Mouse (Mus musculus): ENCODE results near the gene Vmn1r104.
"Not testable (repeated sequence)": the region's sequence is repeated elsewhere in the genome, so short reads cannot be mapped to it uniquely, and the experiment has no call there.

Gene Vmn1r104

GRCm38 (mm10) chr7:20533537-20533936 lies at the start of gene Vmn1r104:
Vmn1r104 (plus strand) TSS chr7:20533837.
- DNase-seq (ENCODE audit: low spot score in 2 of 2), result not testable (repeated sequence)

GRCm38 (mm10) chr7:20510434-20510833 lies 23.2 kb upstream of the Vmn1r104 start, which contains the start of gene Vmn1r103:
Vmn1r103 (minus strand) TSS chr7:20510534.
- not testable (repeated sequence) for DNase-seq (ENCODE audit: low spot score in 2 of 2)

GRCm38 (mm10) chr7:20545657-20546056 lies 12.0 kb downstream of the Vmn1r104 start, which contains the start of gene Gm5726:
Gm5726 (minus strand) TSS chr7:20545757.
- DNase-seq (ENCODE audit: low spot score in 2 of 2), result not testable (repeated sequence)

- not testable (repeated sequence) for DNase-seq (ENCODE audit: low spot score in 2 of 2)
Measured at GRCm38 (mm10) chr7:20576141-20576540, 42.5 kb downstream of the Vmn1r104 start, which contains the start of gene Gm4141. Gm4141 (minus strand) TSS chr7:20576241.

All from frontal cortex, postnatal 14 days (tissue).